Mouse (Mus musculus) kidney, adult 2 months (tissue): Measurements from ENCODE around the gene Mrps14.

Source experiments
- CTCF ChIP-seq: fragments of 200-500 bp; conservative IDR thresholded peaks from 2 replicates; pipeline ENCODE4 v1.5.1; 2011; ENCODE audit warnings: low read depth, mild to moderate bottlenecking, control low read depth, low read length, moderate library complexity, mixed read lengths; ENCODE audit not compliant: insufficient read depth, insufficient read length
- POLR2A ChIP-seq: fragments of 200-500 bp; IDR thresholded peaks from one replicate; pipeline ENCODE4 v1.6.1; 2011; ENCODE audit warnings: low read depth, low read length, control low read depth

DNA sequence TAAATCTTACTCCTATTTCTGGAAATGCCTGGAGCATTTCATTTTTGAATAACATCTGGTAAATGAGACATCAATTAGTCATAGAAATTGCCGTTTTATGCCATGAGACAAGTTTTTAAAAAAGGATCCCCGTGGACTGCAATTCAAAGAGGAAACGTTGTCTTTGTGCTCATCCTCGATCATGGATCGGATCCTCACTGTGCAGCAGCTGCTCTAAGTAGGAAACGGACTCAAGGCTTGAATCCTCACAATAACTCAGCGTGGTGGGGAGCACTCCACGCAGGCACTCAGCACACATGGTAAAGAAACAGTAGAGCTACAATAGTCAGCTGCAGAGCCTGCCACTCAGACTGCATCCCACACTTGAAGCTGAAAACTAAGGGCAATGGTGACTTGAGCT lies 18.1 kb upstream of the Mrps14 start:
- no peak for TF ChIP-seq CTCF
- TF ChIP-seq POLR2A, result no peak
